29 mouse cellular contexts compared by ENCODE assay signal in the genomic region with DNA sequence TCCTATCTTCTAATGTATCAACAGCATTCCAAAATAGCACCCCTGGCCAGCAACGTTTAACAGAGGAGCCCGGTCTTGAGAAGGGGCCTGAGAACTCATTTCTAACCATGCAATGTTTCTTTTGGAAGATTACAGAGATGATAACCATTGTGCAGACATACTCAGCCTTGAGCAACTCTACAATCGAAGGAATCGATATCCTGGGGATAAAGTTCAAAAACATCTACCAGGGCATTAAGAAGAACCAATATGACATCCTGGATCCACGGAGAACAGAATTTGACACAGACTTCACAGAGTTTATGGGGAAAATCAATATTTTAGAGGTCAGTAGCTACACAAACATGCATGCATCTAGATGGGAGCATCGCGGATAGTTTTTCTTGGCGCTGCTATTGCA.
"Had no signal": no experiment of that assay in that cellular context is flagged by ENCODE, and none has a peak within 500 bp of the region (broad histone marks: within the 10 kb centered on the region; RNA-seq: fewer than 3 reads in every experiment).

No protein-coding gene starts in this region.

- H3K36me3 ChIP-seq: embryonic facial prominence, embryonic 10.5 days; embryonic facial prominence, embryonic 12.5 days; embryonic facial prominence, embryonic 13.5 days; embryonic facial prominence, embryonic 15.5 days; forebrain, embryonic 10.5 days; forebrain, embryonic 12.5 days; forebrain, embryonic 15.5 days had no signal

- DNase-seq: cerebellum, adult 2 months; cerebellum, adult 8-10 months; cerebellum, adult 9-10 months; cerebellum, adult 9-11 months; cerebellum, postnatal 10 days; cerebellum, postnatal 14 days; cerebellum, postnatal 25 days; cerebellum, postnatal 36 days; embryo, embryonic 11 days; forebrain, postnatal 0 days; gastrocnemius, adult 2 months; gastrocnemius, postnatal 10 days; gastrocnemius, postnatal 14 days; gastrocnemius, postnatal 25 days; gastrocnemius, postnatal 36 days; heart, adult 11 months; heart, adult 18-20 months; heart, adult 2 months had no signal

- ATAC-seq: forebrain, embryonic 13.5 days; forebrain, embryonic 14.5 days; forebrain, embryonic 15.5 days; forebrain, embryonic 16.5 days; forebrain, postnatal 0 days had no signal

- H3K4me1 ChIP-seq: embryonic facial prominence, embryonic 12.5 days; embryonic facial prominence, embryonic 15.5 days; forebrain, embryonic 13.5 days had no signal

- H3K4me2 ChIP-seq: embryonic facial prominence, embryonic 12.5 days; embryonic facial prominence, embryonic 13.5 days; embryonic facial prominence, embryonic 15.5 days; forebrain, embryonic 12.5 days; forebrain, embryonic 13.5 days; forebrain, embryonic 15.5 days had no signal

- H3K27me3 ChIP-seq: embryonic facial prominence, embryonic 12.5 days; embryonic facial prominence, embryonic 13.5 days; embryonic facial prominence, embryonic 15.5 days; forebrain, embryonic 12.5 days; forebrain, embryonic 13.5 days; forebrain, embryonic 15.5 days had no signal

- H3K9ac ChIP-seq: embryonic facial prominence, embryonic 12.5 days; embryonic facial prominence, embryonic 13.5 days; embryonic facial prominence, embryonic 15.5 days; forebrain, embryonic 12.5 days; forebrain, embryonic 13.5 days; forebrain, embryonic 15.5 days; forebrain, postnatal 0 days had no signal

- H3K4me3 ChIP-seq: embryonic facial prominence, embryonic 10.5 days; embryonic facial prominence, embryonic 12.5 days; embryonic facial prominence, embryonic 13.5 days; embryonic facial prominence, embryonic 15.5 days; erythroblast, embryonic 14.5 days; forebrain, embryonic 10.5 days; forebrain, embryonic 12.5 days; forebrain, embryonic 13.5 days; forebrain, embryonic 15.5 days; gastrocnemius, adult 2 months; heart, adult 2 months had no signal

- H3K9me3 ChIP-seq: embryonic facial prominence, embryonic 12.5 days; embryonic facial prominence, embryonic 15.5 days; forebrain, embryonic 15.5 days had no signal

- H3K27ac ChIP-seq: embryonic facial prominence, embryonic 10.5 days; embryonic facial prominence, embryonic 12.5 days; embryonic facial prominence, embryonic 13.5 days; embryonic facial prominence, embryonic 15.5 days; forebrain, embryonic 10.5 days; forebrain, embryonic 12.5 days; forebrain, embryonic 13.5 days; forebrain, embryonic 15.5 days; gastrocnemius, adult 2 months; heart, adult 2 months had no signal
